Mouse (Mus musculus) megakaryocyte, embryonic 14.5 days (primary cell): ENCODE data around the gene Kcnc3.

Source experiments
- FLI1 ChIP-seq: IDR thresholded peaks from 2 replicates; pipeline ENCODE4 v1.6.1; 2012; ENCODE audit warnings: low read length, inconsistent platforms, mixed read lengths
- GATA1 ChIP-seq: IDR thresholded peaks from 3 replicates; pipeline ENCODE4 v1.6.1; 2012; ENCODE audit warnings: mixed read lengths, low read length, inconsistent platforms, borderline replicate concordance

GRCm38 (mm10) chr7:44570989-44571388 is 19.5 kb upstream of the Kcnc3 start:
- TF ChIP-seq GATA1 = no peak
- no peak for TF ChIP-seq FLI1
